Mouse (Mus musculus): Measurements from ENCODE around the gene Foxk1. TPM values are rescaled to one million over a fixed set of nuclear protein-coding genes. Genes with fewer than 3 reads are reported as not detected.

The Foxk1 gene
- polyA plus RNA-seq, 1 experiment from 2014 or later, result 6.7 TPM

DNA sequence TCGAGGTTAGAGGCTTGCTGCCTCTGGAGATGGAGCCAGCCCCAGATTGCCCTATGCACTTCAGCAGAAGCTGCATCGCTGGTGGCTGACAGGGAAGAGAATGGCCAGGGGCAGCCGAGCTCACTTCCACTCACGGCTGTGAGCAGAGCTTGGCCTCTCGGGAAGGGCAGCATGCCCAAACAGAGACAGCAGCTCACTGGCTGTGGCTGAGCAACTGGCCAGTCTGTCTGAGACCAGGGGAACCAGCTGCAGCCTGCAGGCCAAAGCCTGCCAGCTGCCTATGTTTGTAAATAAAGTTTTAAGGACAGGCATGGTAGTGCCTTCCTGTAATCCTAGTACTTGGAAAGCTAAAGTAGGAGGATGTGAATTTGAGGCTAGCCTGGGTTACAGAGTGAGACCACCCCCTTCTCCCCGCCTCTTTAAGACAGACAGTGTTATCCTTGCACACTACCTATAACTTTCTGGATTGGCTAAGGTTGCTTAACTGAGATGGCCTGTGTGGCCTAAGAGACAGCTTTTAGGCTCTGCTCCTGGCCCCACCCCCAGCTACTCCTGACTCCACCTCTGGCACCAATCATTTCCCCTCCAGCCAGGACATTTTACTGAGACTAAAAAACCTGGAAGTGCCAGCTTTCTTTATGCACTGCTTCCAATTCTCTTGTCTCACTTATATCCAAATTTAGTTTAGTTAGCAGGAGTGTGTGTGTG lies 11.5 kb downstream of the Foxk1 start:
- Histone ChIP-seq H3K27ac (ENCODE audit: low read length) (no peak overlapping the region), H3K4me2 (ENCODE audit: low read length) (no peak overlapping the region), H3K4me1 (ENCODE audit: control insufficient read depth, insufficient read depth, low read length) (peaks cover 17% of the 10 kb centered on the region), H3K36me3 (ENCODE audit: control insufficient read depth, insufficient read depth, low read length) (no peaks in the 10 kb centered on the region), H3K9ac (ENCODE audit: low read depth, low read length) (no peak overlapping the region), H3K4me3 (ENCODE audit: low read depth, low read length) (no peak overlapping the region), H3K27me3 (ENCODE audit: control insufficient read depth, insufficient read depth, low read depth, low read length) (no peaks in the 10 kb centered on the region), H3K9me3 (replicated peaks; ENCODE audit: control insufficient read depth, low read length, poor library complexity, severe bottlenecking) (no peaks in the 10 kb centered on the region)
- 62% methylated on average over 6 of the region's 6 CpGs for WGBS
- no peak; the same call in 1 of the 2 replicates for ATAC-seq

DNA sequence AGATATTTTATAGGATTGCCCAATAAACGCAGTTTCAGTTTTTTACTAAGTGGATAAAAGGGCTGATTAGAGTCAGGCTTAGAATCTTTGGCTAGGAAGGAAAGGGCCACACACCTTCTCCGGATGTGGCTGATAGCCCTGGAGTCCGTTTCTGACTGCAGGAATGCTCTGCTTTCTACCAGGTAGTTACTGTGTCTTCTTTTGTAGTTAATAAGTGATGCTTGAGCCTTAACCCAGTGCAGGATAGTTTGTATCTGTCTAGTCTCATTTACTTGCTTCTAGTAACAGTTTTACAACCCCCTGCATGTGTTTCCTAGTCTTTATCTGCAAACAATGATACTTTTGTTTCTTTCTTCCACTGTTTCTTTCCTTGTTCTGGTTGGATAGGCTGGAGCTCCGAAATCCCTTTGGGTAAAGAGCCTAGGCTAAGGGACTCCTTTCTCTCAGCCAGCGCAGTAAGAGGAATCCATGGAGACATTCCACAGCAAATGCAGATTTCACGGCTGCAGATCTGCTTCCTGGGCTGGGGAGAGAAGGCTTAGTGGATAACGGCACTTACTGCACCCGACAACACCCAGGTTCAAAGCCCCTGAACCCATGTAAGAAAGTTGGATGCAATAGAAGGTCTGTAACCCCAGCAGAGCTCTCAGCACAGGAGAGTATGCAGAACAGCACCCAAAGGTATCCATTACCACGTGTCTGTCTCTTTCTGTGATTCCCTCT lies 12.6 kb downstream of the Foxk1 start:
- Histone ChIP-seq H3K4me3 (ENCODE audit: low read depth, low read length) (no peak overlapping the region), H3K9me3 (replicated peaks; ENCODE audit: control insufficient read depth, low read length, poor library complexity, severe bottlenecking) (no peaks in the 10 kb centered on the region), H3K9ac (ENCODE audit: low read depth, low read length) (no peak overlapping the region), H3K4me1 (ENCODE audit: control insufficient read depth, insufficient read depth, low read length) (peaks cover 17% of the 10 kb centered on the region), H3K27me3 (ENCODE audit: control insufficient read depth, insufficient read depth, low read depth, low read length) (no peaks in the 10 kb centered on the region), H3K27ac (ENCODE audit: low read length) (no peak overlapping the region), H3K4me2 (ENCODE audit: low read length) (no peak overlapping the region), H3K36me3 (ENCODE audit: control insufficient read depth, insufficient read depth, low read length) (no peaks in the 10 kb centered on the region)
- ATAC-seq, result no peak
- 15% methylated on average over 9 of the region's 9 CpGs for WGBS

DNA sequence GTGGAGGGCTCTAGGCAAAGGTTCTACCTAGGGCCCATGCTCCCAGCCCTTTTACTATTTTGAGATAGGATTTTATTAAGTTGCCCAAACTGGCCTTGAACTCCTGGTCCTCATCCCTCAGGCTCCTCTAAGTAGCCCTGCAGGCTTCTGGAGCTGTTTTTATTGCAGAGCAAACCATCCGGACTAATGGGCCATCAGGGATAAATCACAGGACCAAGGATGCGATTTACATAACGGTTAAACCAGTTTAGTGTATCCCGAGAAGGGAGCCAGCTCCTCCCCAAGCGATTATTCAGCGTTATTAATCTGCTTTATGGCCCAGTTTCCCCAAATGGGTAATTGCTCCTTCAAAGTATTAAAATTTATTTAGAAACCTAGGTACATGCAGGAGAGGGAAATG lies 14.1 kb downstream of the Foxk1 start:
- WGBS, result 62% methylated on average over 6 of the region's 6 CpGs
- Histone ChIP-seq H3K27me3 (ENCODE audit: control insufficient read depth, insufficient read depth, low read depth, low read length) (no peaks in the 10 kb centered on the region), H3K4me2 (ENCODE audit: low read length) (no peak overlapping the region), H3K9ac (ENCODE audit: low read depth, low read length) (no peak overlapping the region), H3K4me1 (ENCODE audit: control insufficient read depth, insufficient read depth, low read length) (peaks cover 10% of the 10 kb centered on the region), H3K4me3 (ENCODE audit: low read depth, low read length) (no peak overlapping the region), H3K27ac (ENCODE audit: low read length) (no peak overlapping the region), H3K36me3 (ENCODE audit: control insufficient read depth, insufficient read depth, low read length) (no peaks in the 10 kb centered on the region), H3K9me3 (replicated peaks; ENCODE audit: control insufficient read depth, low read length, poor library complexity, severe bottlenecking) (no peaks in the 10 kb centered on the region)
- no peak for ATAC-seq

DNA sequence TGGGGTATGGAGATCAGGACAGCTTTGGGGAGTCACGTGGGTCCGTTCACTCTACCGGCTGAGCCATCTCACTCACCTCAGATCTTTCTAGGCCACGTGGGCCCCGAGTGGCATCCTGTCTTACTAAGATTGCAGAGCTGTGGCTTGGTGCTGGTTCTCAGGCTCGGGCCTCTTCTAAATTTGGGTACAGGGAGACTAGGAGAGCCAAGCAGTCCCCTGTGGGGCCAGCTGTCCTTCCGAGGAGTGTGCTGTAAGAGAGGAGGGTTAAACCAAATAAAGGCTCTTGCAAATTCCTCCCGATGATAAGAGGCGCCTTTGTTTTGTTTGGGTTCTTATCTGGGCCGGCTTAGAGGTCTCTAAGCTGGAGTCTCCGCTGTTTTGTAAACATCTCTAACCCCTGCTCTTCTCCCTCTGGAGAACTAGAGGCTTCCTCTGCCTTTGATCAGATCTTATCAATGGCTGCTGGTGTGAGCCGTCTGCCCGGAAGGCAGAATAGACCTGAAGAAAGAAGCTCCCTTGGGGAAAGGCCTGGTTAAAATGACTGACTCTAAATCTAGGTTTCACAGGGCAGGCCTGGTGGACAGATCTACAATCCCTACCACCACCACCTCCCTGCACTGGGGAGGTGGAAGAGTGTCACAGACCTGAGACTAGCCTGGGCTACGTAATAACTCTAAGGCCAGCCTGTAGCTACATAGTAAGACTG lies 14.9 kb downstream of the Foxk1 start:
- H3K9me3 ChIP-seq (replicated peaks; ENCODE audit: control insufficient read depth, low read length, poor library complexity, severe bottlenecking), result no peaks in the 10 kb centered on the region
- H3K27ac ChIP-seq (ENCODE audit: low read length), result no peak overlapping the region
- no peak overlapping the region for H3K4me2 ChIP-seq (ENCODE audit: low read length)
- ATAC-seq, result no peak
- H3K4me1 ChIP-seq (ENCODE audit: control insufficient read depth, insufficient read depth, low read length), result peaks cover 8% of the 10 kb centered on the region; the same call in 1 of the 2 replicates
- no peak overlapping the region for H3K9ac ChIP-seq (ENCODE audit: low read depth, low read length)
- no peak overlapping the region for H3K4me3 ChIP-seq (ENCODE audit: low read depth, low read length)
- WGBS, result 19% methylated on average over 14 of the region's 14 CpGs
- H3K36me3 ChIP-seq (ENCODE audit: control insufficient read depth, insufficient read depth, low read length), result no peaks in the 10 kb centered on the region
- no peaks in the 10 kb centered on the region for H3K27me3 ChIP-seq (ENCODE audit: control insufficient read depth, insufficient read depth, low read depth, low read length)

DNA sequence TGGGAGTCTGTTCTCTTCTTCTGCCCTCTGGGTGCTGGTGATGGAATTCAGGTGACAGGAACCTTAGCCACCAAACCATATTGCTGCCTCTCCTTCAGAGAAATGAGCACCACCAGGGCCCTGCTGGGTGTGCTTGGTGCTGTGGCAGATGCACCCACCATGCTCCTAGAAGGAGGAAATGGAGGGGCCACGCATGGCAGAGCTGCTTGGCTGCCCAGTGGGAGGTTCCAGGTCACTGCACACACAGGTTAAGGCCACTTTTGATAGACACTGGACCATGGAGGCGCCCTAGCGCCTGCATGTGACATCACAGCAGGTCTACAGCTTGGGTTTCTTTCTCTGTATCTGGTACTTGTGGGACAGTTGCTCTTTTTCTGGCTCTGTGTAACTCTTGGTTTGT lies 15.8 kb downstream of the Foxk1 start:
- H3K4me1 ChIP-seq (ENCODE audit: control insufficient read depth, insufficient read depth, low read length), result peaks cover 8% of the 10 kb centered on the region; the same call in 1 of the 2 replicates
- ATAC-seq, result no peak
- H3K4me3 ChIP-seq (ENCODE audit: low read depth, low read length), result no peak overlapping the region
- WGBS, result 65% methylated on average over 3 of the region's 3 CpGs
- no peaks in the 10 kb centered on the region for H3K9me3 ChIP-seq (replicated peaks; ENCODE audit: control insufficient read depth, low read length, poor library complexity, severe bottlenecking)
- no peak overlapping the region for H3K9ac ChIP-seq (ENCODE audit: low read depth, low read length)
- no peak overlapping the region for H3K27ac ChIP-seq (ENCODE audit: low read length)
- H3K4me2 ChIP-seq (ENCODE audit: low read length), result no peak overlapping the region
- H3K27me3 ChIP-seq (ENCODE audit: control insufficient read depth, insufficient read depth, low read depth, low read length), result no peaks in the 10 kb centered on the region
- H3K36me3 ChIP-seq (ENCODE audit: control insufficient read depth, insufficient read depth, low read length), result no peaks in the 10 kb centered on the region

DNA sequence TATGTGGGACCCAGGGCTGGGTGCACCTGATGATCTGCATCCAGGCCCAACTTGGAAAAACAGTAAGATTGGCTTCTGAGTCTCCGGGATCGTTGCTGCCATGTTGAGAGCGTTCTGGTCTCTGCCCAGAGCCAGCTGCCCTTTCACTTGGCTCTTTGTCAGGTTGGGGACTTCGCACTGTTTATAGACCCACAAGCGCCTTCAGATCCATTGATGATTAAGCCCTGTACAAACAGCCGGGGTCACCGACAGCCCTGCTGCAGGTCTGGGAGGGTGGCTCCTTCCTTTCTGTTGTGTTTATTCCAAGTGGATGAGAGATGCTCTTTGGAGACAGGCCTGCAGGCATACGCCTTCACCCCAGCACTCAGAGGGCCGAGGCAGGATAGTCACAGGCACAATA lies 16.6 kb downstream of the Foxk1 start:
- Histone ChIP-seq H3K4me2 (ENCODE audit: low read length) (no peak overlapping the region), H3K27ac (ENCODE audit: low read length) (no peak overlapping the region), H3K9ac (ENCODE audit: low read depth, low read length) (no peak overlapping the region), H3K36me3 (ENCODE audit: control insufficient read depth, insufficient read depth, low read length) (no peaks in the 10 kb centered on the region), H3K4me3 (ENCODE audit: low read depth, low read length) (no peak overlapping the region), H3K27me3 (ENCODE audit: control insufficient read depth, insufficient read depth, low read depth, low read length) (no peaks in the 10 kb centered on the region), H3K4me1 (ENCODE audit: control insufficient read depth, insufficient read depth, low read length) (peaks cover 13% of the 10 kb centered on the region), H3K9me3 (replicated peaks; ENCODE audit: control insufficient read depth, low read length, poor library complexity, severe bottlenecking) (no peaks in the 10 kb centered on the region)
- ATAC-seq, result no peak
- WGBS, result 77% methylated on average over 9 of the region's 9 CpGs

DNA sequence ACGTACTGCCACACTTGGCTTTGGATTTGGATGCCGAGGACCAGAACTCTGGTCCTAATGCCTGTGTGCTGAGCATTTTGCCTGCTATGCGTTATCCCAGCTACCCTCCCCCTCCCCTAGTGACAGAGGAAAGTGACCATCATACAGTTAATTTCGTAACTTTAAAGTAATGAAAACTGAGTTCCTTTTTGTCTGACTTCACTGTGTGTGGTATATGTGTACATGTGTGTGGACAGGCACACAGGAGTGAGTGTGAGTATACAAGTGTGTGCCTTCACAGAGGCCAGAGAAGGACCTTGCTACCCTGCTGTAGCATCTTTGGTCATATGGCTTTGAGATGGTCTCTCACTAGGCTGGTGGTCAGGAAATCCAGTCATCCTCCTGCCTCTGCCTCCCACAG lies 17.1 kb downstream of the Foxk1 start:
- Histone ChIP-seq H3K27ac (ENCODE audit: low read length) (no peak overlapping the region), H3K4me3 (ENCODE audit: low read depth, low read length) (no peak overlapping the region), H3K36me3 (ENCODE audit: control insufficient read depth, insufficient read depth, low read length) (no peaks in the 10 kb centered on the region), H3K9me3 (replicated peaks; ENCODE audit: control insufficient read depth, low read length, poor library complexity, severe bottlenecking) (no peaks in the 10 kb centered on the region), H3K4me2 (ENCODE audit: low read length) (no peak overlapping the region), H3K27me3 (ENCODE audit: control insufficient read depth, insufficient read depth, low read depth, low read length) (no peaks in the 10 kb centered on the region), H3K9ac (ENCODE audit: low read depth, low read length) (no peak overlapping the region), H3K4me1 (ENCODE audit: control insufficient read depth, insufficient read depth, low read length) (peaks cover 17% of the 10 kb centered on the region)
- no peak for ATAC-seq
- WGBS, result 94% methylated on average over 4 of the region's 4 CpGs

DNA sequence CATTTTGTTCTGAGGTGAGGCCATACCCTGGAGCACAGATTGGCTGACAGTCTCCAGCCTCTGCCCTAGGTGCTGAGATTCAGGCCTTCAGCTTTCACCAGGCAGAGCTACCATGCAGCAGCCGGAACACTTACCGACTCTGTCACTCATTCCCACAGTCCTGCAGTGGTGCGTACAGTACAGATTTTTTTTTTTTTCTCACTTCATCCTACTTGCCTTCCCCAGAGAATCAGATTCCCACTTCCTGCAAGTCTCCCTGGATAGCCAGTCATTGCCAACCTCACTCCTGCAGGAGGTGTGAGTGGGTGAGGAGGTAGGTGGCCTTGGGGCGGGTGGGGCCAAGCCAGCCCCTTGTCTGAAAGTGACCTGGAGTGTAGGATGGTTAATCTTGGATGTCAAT lies 19.0 kb downstream of the Foxk1 start:
- H3K4me2 ChIP-seq (ENCODE audit: low read length), result no peak overlapping the region
- H3K27me3 ChIP-seq (ENCODE audit: control insufficient read depth, insufficient read depth, low read depth, low read length), result no peaks in the 10 kb centered on the region
- H3K27ac ChIP-seq (ENCODE audit: low read length), result no peak overlapping the region
- no peaks in the 10 kb centered on the region for H3K9me3 ChIP-seq (replicated peaks; ENCODE audit: control insufficient read depth, low read length, poor library complexity, severe bottlenecking)
- no peaks in the 10 kb centered on the region for H3K36me3 ChIP-seq (ENCODE audit: control insufficient read depth, insufficient read depth, low read length)
- peaks cover 23% of the 10 kb centered on the region for H3K4me1 ChIP-seq (ENCODE audit: control insufficient read depth, insufficient read depth, low read length)
- no peak for ATAC-seq
- no peak overlapping the region for H3K4me3 ChIP-seq (ENCODE audit: low read depth, low read length)
- H3K9ac ChIP-seq (ENCODE audit: low read depth, low read length), result no peak overlapping the region
- WGBS, result 96% methylated on average over 4 of the region's 4 CpGs

DNA sequence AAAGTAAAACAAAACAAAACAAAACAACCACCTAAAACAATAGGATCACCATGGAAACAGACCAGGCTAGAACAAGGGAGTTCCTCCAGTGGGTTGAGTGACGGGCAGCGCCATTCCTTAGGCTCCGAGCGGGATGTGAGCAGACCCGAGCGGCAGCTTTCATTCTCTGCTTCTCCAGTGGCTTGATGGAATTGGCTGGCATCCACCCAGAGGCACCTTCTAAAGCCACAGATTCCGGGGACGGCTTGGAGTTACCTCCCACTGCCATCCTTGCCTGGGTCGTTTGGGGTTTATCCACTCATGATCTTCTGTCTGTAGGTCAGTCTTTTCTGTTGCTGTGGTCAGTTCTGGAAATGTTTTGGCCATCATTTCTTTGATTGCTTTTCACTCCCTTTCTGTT lies 19.6 kb downstream of the Foxk1 start:
- Histone ChIP-seq H3K4me2 (ENCODE audit: low read length) (no peak overlapping the region), H3K27ac (ENCODE audit: low read length) (no peak overlapping the region; the same call in 1 of the 2 replicates), H3K4me1 (ENCODE audit: control insufficient read depth, insufficient read depth, low read length) (peaks cover 23% of the 10 kb centered on the region), H3K36me3 (ENCODE audit: control insufficient read depth, insufficient read depth, low read length) (no peaks in the 10 kb centered on the region), H3K9ac (ENCODE audit: low read depth, low read length) (no peak overlapping the region), H3K4me3 (ENCODE audit: low read depth, low read length) (no peak overlapping the region), H3K9me3 (replicated peaks; ENCODE audit: control insufficient read depth, low read length, poor library complexity, severe bottlenecking) (no peaks in the 10 kb centered on the region), H3K27me3 (ENCODE audit: control insufficient read depth, insufficient read depth, low read depth, low read length) (no peaks in the 10 kb centered on the region)
- WGBS, result 64% methylated on average over 9 of the region's 9 CpGs
- no peak for ATAC-seq
